Mouse (Mus musculus): Measurements from ENCODE around the gene Cdc42. TPM values are rescaled to one million over a fixed set of nuclear protein-coding genes. Genes with fewer than 3 reads are reported as not detected.

Gene Cdc42
- polyA plus RNA-seq, 1 experiment = 298 TPM

DNA sequence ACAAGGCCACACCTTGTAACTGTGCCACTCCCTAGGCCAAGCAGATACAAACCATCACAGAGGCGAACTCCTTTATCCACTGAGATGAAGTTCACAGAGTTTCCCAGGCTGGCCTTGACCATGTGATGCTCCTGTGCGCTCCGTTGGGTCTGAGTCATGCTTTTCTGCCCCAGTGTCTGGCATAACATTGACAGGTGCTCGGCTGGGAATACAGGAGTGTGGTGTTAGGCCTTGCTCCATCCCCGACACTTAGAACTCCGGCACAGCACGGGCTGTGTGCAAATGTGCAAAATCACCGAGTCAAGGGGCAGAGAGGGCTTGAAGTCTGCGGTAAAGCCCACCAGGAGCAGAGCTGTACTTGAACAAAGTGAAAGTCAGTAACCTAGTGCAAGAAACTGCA, 35.4 kb upstream of the Cdc42 start:
- H3ac ChIP-seq (ENCODE audit: control insufficient read depth, insufficient read length) = no peak overlapping the region
- no peak overlapping the region for H3K4me3 ChIP-seq
- H3K79me2 ChIP-seq (ENCODE audit: control insufficient read depth, insufficient read depth) = peaks cover 1% of the 10 kb centered on the region
- H3K27me3 ChIP-seq (ENCODE audit: control insufficient read depth, insufficient read depth, insufficient read length) = no peaks in the 10 kb centered on the region
- H3K4me2 ChIP-seq (ENCODE audit: low read depth) = peak overlapping the region; percentile 14
- no peaks in the 10 kb centered on the region for H3K36me3 ChIP-seq (ENCODE audit: control insufficient read depth, insufficient read depth)
- TF ChIP-seq USF1 (IDR thresholded peaks at IDR 0.05; ENCODE audit: low read depth) = peak; percentile 18
- peak in 1 of 3 experiments; percentile 60 for TF ChIP-seq MYOD1 (IDR thresholded peaks at IDR 0.05; ENCODE audit: control insufficient read depth in 1 of 3, insufficient read length in 2 of 3, low read depth in 2 of 3)
- TF ChIP-seq SRF (IDR thresholded peaks at IDR 0.05; ENCODE audit: control insufficient read depth, insufficient read length, low read depth) = no peak
- TF ChIP-seq MYOG (IDR thresholded peaks at IDR 0.05; ENCODE audit: control insufficient read depth in 1 of 3, insufficient read depth in 1 of 3, insufficient read length in 2 of 3, low read depth in 2 of 3) = no peak
- TF ChIP-seq TCF3 (IDR thresholded peaks at IDR 0.05; ENCODE audit: insufficient read length, low read depth) = no peak
- TF ChIP-seq E2F4 (IDR thresholded peaks at IDR 0.05; ENCODE audit: insufficient read depth) = no peak
- TF ChIP-seq REST (IDR thresholded peaks at IDR 0.05; ENCODE audit: insufficient read depth, insufficient read length) = no peak

DNA sequence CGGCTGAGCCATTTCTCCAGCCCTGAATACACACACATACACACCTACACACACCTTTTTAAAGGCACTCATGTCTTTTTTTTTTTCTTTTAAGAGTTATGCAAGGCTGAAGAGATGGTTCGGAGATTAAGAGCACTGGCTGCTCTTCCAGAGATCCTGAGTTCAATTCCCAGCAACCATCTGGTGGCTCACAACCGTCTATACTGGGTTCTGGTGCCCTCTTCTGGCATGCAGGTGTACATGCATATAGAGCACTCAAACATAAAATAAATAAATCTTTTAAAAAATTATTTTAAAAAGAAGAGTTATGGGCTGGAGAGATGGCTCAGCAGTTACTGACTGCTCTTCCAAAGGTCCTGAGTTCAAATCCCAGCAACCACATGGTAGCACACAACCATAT, 33.8 kb upstream of the Cdc42 start:
- no peak overlapping the region for H3K4me2 ChIP-seq (ENCODE audit: low read depth)
- TF ChIP-seq MAX (IDR thresholded peaks at IDR 0.05; ENCODE audit: low read depth) = no peak
- TF ChIP-seq SRF (IDR thresholded peaks at IDR 0.05; ENCODE audit: control insufficient read depth, insufficient read length, low read depth) = no peak
- no peak for TF ChIP-seq TCF12 (IDR thresholded peaks at IDR 0.05; ENCODE audit: insufficient read depth, poor library complexity, severe bottlenecking)
- no peak for TF ChIP-seq POLR2A (IDR thresholded peaks at IDR 0.05; ENCODE audit: insufficient read length, low read depth)
- no peak for TF ChIP-seq POLR2AphosphoS2 (IDR thresholded peaks at IDR 0.05; ENCODE audit: insufficient read length, low read depth)
- no peak for TF ChIP-seq REST (IDR thresholded peaks at IDR 0.05; ENCODE audit: insufficient read depth, insufficient read length)
- TF ChIP-seq MYOD1 (IDR thresholded peaks at IDR 0.05; ENCODE audit: control insufficient read depth in 1 of 3, insufficient read length in 2 of 3, low read depth in 2 of 3) = no peak
- no peak for TF ChIP-seq CEBPB (IDR thresholded peaks at IDR 0.05; ENCODE audit: insufficient read depth, poor library complexity, severe bottlenecking)
- TF ChIP-seq E2F4 (IDR thresholded peaks at IDR 0.05; ENCODE audit: insufficient read depth) = no peak
- TF ChIP-seq USF1 (IDR thresholded peaks at IDR 0.05; ENCODE audit: low read depth) = no peak
- TF ChIP-seq TCF3 (IDR thresholded peaks at IDR 0.05; ENCODE audit: insufficient read length, low read depth) = no peak
- no peak for TF ChIP-seq MYOG (IDR thresholded peaks at IDR 0.05; ENCODE audit: control insufficient read depth in 1 of 3, insufficient read depth in 1 of 3, insufficient read length in 2 of 3, low read depth in 2 of 3)
- no peaks in the 10 kb centered on the region for H3K27me3 ChIP-seq (ENCODE audit: control insufficient read depth, insufficient read depth, insufficient read length)
- no peak overlapping the region for H3K4me3 ChIP-seq
- no peaks in the 10 kb centered on the region for H3K36me3 ChIP-seq (ENCODE audit: control insufficient read depth, insufficient read depth)
- peaks cover 12% of the 10 kb centered on the region for H3K79me2 ChIP-seq (ENCODE audit: control insufficient read depth, insufficient read depth)
- no peak overlapping the region for H3ac ChIP-seq (ENCODE audit: control insufficient read depth, insufficient read length)

DNA sequence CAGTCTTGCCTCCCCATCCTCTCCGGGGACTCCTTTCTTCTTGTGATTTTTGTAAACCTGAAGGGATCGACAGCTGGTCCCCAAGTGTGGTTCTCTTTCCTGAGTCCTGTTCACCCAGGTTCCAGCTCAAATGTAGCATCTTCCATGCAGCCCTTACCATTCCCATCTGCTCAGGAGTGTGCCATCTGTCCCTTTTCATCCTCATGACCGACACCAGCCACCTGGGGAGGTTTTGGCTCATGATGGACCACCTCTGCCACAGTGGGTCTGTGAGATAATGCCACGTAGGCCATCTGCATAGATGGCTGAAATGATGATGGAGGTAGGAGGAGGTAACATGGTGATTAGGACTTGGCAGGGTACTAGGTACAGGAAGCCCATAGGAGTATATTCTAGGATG, 32.7 kb upstream of the Cdc42 start:
- no peak overlapping the region for H3K4me3 ChIP-seq
- no peaks in the 10 kb centered on the region for H3K36me3 ChIP-seq (ENCODE audit: control insufficient read depth, insufficient read depth)
- TF ChIP-seq POLR2A (IDR thresholded peaks at IDR 0.05; ENCODE audit: insufficient read length, low read depth) = no peak
- TF ChIP-seq REST (IDR thresholded peaks at IDR 0.05; ENCODE audit: insufficient read depth, insufficient read length) = no peak
- no peak for TF ChIP-seq TCF12 (IDR thresholded peaks at IDR 0.05; ENCODE audit: insufficient read depth, poor library complexity, severe bottlenecking)
- TF ChIP-seq USF1 (IDR thresholded peaks at IDR 0.05; ENCODE audit: low read depth) = no peak
- no peak for TF ChIP-seq POLR2AphosphoS2 (IDR thresholded peaks at IDR 0.05; ENCODE audit: insufficient read length, low read depth)
- no peak for TF ChIP-seq MAX (IDR thresholded peaks at IDR 0.05; ENCODE audit: low read depth)
- no peak for TF ChIP-seq E2F4 (IDR thresholded peaks at IDR 0.05; ENCODE audit: insufficient read depth)
- TF ChIP-seq CEBPB (IDR thresholded peaks at IDR 0.05; ENCODE audit: insufficient read depth, poor library complexity, severe bottlenecking) = no peak
- TF ChIP-seq TCF3 (IDR thresholded peaks at IDR 0.05; ENCODE audit: insufficient read length, low read depth) = no peak
- no peak for TF ChIP-seq MYOG (IDR thresholded peaks at IDR 0.05; ENCODE audit: control insufficient read depth in 1 of 3, insufficient read depth in 1 of 3, insufficient read length in 2 of 3, low read depth in 2 of 3)
- no peak for TF ChIP-seq MYOD1 (IDR thresholded peaks at IDR 0.05; ENCODE audit: control insufficient read depth in 1 of 3, insufficient read length in 2 of 3, low read depth in 2 of 3)
- no peak for TF ChIP-seq SRF (IDR thresholded peaks at IDR 0.05; ENCODE audit: control insufficient read depth, insufficient read length, low read depth)
- H3K79me2 ChIP-seq (ENCODE audit: control insufficient read depth, insufficient read depth) = peaks cover 12% of the 10 kb centered on the region
- no peak overlapping the region for H3ac ChIP-seq (ENCODE audit: control insufficient read depth, insufficient read length)
- H3K27me3 ChIP-seq (ENCODE audit: control insufficient read depth, insufficient read depth, insufficient read length) = no peaks in the 10 kb centered on the region
- no peak overlapping the region for H3K4me2 ChIP-seq (ENCODE audit: low read depth)

DNA sequence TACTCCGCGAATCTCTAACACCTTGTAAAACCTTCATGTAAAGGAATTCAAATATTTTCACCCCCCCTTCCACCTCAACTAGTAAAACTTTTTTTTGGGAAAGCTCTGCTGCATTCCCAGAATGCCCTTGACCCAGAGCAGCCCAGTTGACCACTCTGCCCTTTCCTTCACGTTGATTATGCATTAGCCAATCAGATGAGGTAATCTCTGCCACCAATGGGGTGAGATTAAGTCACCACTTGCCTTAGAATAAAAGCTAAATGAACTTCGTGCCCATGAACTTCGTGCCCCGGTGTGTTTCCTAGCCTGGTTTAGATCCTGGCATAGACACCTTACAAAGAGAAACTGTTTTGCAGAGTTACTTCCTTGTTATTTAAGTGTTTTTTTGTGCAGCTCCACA, 31.5 kb upstream of the Cdc42 start:
- H3K27me3 ChIP-seq (ENCODE audit: control insufficient read depth, insufficient read depth, insufficient read length) = no peaks in the 10 kb centered on the region
- H3K79me2 ChIP-seq (ENCODE audit: control insufficient read depth, insufficient read depth) = peaks cover 12% of the 10 kb centered on the region
- no peak for TF ChIP-seq SRF (IDR thresholded peaks at IDR 0.05; ENCODE audit: control insufficient read depth, insufficient read length, low read depth)
- H3K36me3 ChIP-seq (ENCODE audit: control insufficient read depth, insufficient read depth) = no peaks in the 10 kb centered on the region
- H3K4me2 ChIP-seq (ENCODE audit: low read depth) = peak overlapping the region; percentile 95
- H3K4me3 ChIP-seq = peak overlapping the region; percentile 91
- H3ac ChIP-seq (ENCODE audit: control insufficient read depth, insufficient read length) = peak overlapping the region; percentile 90

DNA sequence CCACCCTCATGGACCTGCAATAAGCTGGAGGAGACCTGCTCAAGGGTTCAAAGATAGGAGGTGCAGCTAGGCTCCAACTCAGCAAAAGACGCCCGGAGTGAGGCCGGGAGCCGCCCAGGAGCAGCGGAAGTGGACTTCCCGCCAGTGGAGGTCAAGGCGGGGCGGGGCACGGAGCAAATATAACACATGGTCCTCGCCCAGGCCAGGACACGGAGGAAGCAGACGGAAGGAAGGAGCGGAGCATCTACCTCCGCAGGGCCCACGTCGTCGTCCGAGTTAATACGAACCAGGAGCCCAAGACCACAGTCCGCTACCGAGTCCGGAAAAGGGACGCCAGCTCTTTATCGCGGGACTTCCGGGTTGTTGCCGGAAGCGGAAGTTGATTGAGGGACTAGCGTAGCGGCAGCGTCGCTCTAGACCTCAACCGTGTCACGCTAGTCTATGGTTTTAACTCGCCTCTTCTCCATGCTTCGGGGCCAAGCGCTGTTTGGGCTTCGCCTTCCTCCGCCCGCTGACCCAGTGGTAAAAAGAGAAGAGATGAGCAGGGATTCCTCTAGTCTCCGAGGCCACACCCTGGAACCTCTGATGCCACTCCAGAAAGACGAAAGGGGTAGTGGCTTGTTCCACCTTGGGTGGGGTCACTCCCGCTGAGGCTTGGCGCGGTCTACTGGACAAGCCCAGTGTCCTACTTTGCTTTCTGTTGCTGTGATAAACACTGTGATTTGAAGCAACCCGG, 30.7 kb upstream of the Cdc42 start:
- TF ChIP-seq SRF (IDR thresholded peaks at IDR 0.05; ENCODE audit: control insufficient read depth, insufficient read length, low read depth) = peak; percentile 62
- peak in 1 of 3 experiments; percentile 2 for TF ChIP-seq MYOG (IDR thresholded peaks at IDR 0.05; ENCODE audit: control insufficient read depth in 1 of 3, insufficient read depth in 1 of 3, insufficient read length in 2 of 3, low read depth in 2 of 3)
- TF ChIP-seq TCF3 (IDR thresholded peaks at IDR 0.05; ENCODE audit: insufficient read length, low read depth) = no peak
- TF ChIP-seq POLR2AphosphoS2 (IDR thresholded peaks at IDR 0.05; ENCODE audit: insufficient read length, low read depth) = peak; percentile 94
- peak; percentile 55 for TF ChIP-seq E2F4 (IDR thresholded peaks at IDR 0.05; ENCODE audit: insufficient read depth)
- no peak for TF ChIP-seq MYOD1 (IDR thresholded peaks at IDR 0.05; ENCODE audit: control insufficient read depth in 1 of 3, insufficient read length in 2 of 3, low read depth in 2 of 3)
- no peak for TF ChIP-seq MAX (IDR thresholded peaks at IDR 0.05; ENCODE audit: low read depth)
- TF ChIP-seq POLR2A (IDR thresholded peaks at IDR 0.05; ENCODE audit: insufficient read length, low read depth) = peak; percentile 72
- H3K79me2 ChIP-seq (ENCODE audit: control insufficient read depth, insufficient read depth) = peaks cover 12% of the 10 kb centered on the region

More for the DNA sequence above, 30.7 kb upstream of the Cdc42 start:
- no peaks in the 10 kb centered on the region for H3K27me3 ChIP-seq (ENCODE audit: control insufficient read depth, insufficient read depth, insufficient read length)
- H3ac ChIP-seq (ENCODE audit: control insufficient read depth, insufficient read length) = peak overlapping the region; percentile 90
- H3K4me3 ChIP-seq = peak overlapping the region; percentile 91
- H3K4me2 ChIP-seq (ENCODE audit: low read depth) = peak overlapping the region; percentile 95
- no peaks in the 10 kb centered on the region for H3K36me3 ChIP-seq (ENCODE audit: control insufficient read depth, insufficient read depth)
